Mouse (Mus musculus) layer of hippocampus, postnatal 36 days (tissue): ENCODE measurements at regions not wholly inside any gene's neighbourhood (a gene's known extent, or its start where the extent isn't known, plus 50 kb on each side); places are given as distances from the start of the nearest gene placed in this dataset.
A peak's percentile ranks its signal among the peaks of the same experiment; 100 is the strongest.
"Not testable (repeated sequence)": the region's sequence is repeated elsewhere in the genome, so short reads cannot be mapped to it uniquely, and the experiment has no call there.

Experiments
- DNase-seq, 2 experiments: peaks; one replicate each; pipeline ENCODE4 v3.0.0; 2022

- DNase-seq, result peak; percentile 2 to 3
These were observed 641.1 kb upstream of the Nrxn1 start for GRCm38 (mm10) chr17:91733927-91734324.

DNA sequence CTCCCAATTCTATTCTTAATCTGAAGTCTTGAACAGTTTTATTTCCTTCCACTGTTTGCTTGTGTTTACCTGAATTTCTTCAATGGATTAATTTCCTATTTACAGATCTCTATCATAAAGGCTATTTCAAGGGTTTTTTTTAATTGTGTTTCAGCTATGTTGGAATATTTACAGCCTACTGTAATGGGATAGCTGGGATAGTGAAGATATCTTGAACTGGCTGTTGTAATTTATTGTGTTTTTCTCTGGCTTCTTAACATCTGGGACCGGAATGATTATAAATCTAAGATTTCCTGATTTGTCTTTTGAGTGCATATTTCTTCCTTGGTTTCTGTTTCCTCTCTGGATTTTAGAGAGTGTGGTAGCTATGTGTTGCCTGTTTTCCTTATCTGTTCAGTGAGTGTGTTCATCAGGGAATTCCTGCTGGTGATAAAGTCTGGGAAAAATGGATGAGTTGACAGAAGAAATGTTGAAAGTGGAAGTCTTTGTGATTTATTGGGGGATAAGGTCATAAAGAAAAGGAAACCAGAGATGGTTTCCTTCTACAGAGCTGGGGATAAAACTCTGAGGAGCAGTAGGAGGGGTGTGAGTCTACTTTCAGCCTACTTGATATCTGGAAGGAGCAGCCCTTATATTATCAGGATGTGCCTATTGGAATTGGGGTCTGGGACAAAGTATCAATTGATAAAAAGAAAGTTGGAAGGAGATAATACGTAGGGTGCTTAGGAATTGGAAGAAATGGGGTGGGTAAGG is 640.5 kb upstream of the Nrxn1 start:
- no peak for DNase-seq

DNA sequence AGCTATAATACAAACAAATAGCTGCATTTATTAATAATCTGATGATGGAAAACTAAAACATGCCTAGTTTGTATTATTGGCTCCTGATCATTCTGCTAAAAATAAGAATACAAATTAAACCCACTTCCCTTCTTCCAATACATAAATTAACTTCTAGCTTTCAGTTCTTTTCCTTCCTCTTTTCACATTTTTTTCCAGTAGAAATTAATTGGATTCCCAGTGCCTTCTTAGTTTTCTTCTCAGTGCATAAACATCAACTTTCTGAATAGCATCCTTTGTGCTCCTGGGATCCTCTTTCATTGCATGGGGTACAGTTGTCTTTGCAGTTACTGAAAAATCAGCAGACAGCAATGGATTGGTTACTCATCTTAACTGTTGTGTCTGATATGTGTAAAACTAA is 617.5 kb upstream of the Nrxn1 start:
- no peak for DNase-seq

- DNase-seq, result no peak
These were observed 598.2 kb upstream of the Nrxn1 start for GRCm38 (mm10) chr17:91691063-91691462.

DNA sequence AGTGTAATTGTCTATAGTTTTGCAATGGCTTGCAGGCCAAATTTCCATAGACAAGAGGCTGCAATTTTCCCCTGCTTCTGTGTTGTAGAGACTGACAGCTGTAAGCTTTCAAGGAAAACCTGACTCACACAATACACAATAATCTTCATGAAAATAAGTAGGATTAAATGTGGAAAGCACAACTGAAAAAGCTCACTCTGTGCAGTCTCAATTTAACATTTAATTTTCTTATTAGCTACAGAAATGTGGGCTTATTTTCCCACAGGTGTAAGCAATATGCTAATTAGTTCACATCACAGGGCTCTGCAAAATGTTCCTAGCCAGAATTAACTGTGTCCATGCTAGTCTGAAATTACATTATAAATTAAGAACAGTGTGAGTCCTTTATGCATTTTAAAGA is 564.6 kb upstream of the Nrxn1 start:
- no peak for DNase-seq

GRCm38 (mm10) chr17:91657036-91657435 is 564.2 kb upstream of the Nrxn1 start:
- DNase-seq, result no peak

GRCm38 (mm10) chr17:91631915-91632314 is 539.0 kb upstream of the Nrxn1 start:
- no peak for DNase-seq

- not testable (repeated sequence) for DNase-seq
These were observed 521.3 kb upstream of the Nrxn1 start for GRCm38 (mm10) chr17:91614175-91614574.

DNA sequence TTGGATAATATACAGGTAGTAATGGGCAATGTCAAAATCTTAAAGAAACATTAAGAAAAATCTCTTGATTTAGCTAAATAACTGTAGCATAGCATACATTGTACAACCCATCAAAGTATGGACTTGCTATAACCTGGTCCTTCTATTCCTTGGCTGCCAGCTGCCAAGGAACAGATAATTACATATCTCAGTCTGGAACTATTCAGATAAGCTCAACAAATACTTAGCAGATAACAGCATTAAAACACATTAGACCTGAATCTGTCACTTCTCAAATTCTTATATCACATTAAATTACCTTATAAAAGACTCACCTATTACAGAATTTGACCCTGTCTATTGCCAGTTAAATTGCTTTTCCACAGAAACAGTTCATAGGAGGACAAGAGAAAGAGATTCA is 496.2 kb upstream of the Nrxn1 start:
- DNase-seq, result no peak

DNA sequence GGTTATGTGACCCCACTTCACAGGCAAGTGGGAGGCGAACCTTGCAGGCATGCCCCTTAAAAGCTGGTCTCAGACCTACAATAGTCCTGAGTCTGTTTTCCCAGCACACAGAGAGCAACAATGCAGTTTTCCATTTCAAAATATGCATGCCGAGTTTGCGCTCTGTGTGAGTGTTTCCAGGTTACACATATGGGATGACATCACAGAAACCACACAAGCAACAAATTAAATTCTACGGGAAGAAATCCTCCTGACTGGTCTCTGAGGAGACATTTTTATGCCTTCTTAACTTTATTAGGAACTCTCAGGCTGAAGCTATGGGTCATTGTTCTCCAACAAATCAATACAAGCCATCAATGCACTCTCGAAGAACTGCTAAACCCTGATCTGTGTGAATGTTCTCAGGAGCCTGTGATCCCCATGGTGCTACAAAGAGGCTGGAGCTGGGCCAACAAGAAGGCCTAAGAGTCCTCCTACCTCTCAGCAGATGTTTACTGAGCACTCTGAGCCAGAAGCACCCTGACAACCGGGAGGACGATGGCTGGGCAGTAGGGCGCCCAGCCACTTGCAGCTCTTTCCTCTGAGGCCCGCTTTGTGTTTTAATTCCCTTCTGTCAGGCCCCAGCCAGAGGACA is 458.3 kb upstream of the Nrxn1 start:
- not testable (repeated sequence) for DNase-seq

DNA sequence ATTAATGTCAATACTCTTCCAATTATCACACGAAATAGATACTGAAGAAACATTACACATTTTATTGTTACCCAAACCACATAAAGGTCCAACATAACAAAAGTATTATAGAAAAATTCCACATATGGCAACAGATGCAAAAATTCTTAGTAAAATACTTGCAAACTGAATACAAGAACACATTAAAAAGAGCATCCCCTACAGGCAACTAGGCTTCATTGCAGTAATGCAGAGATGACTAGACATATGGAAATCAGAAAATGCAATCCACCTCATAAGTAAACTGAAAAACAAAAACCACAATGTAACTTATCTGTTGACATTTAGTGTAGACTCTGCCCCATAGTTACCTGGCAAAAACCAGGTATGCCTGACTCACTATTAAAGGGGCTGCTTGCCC is 438.6 kb upstream of the Nrxn1 start:
- DNase-seq, result no peak

- DNase-seq, result no peak
These were observed 424.4 kb upstream of the Nrxn1 start for GRCm38 (mm10) chr17:91517256-91517655.
